Mouse (Mus musculus): ENCODE measurements around the gene Flt4. TPM values are rescaled to one million over a fixed set of nuclear protein-coding genes. Genes with fewer than 3 reads are reported as not detected.
A peak's percentile ranks its signal among the peaks of the same experiment; 100 is the strongest.

Gene Flt4
- polyA plus RNA-seq, 1 experiment = 4.2 TPM

- no peak for DNase-seq (ENCODE audit: low spot score)
Observed at GRCm38 (mm10) chr11:49645677-49646076, 36.6 kb downstream of the Flt4 start.

DNA sequence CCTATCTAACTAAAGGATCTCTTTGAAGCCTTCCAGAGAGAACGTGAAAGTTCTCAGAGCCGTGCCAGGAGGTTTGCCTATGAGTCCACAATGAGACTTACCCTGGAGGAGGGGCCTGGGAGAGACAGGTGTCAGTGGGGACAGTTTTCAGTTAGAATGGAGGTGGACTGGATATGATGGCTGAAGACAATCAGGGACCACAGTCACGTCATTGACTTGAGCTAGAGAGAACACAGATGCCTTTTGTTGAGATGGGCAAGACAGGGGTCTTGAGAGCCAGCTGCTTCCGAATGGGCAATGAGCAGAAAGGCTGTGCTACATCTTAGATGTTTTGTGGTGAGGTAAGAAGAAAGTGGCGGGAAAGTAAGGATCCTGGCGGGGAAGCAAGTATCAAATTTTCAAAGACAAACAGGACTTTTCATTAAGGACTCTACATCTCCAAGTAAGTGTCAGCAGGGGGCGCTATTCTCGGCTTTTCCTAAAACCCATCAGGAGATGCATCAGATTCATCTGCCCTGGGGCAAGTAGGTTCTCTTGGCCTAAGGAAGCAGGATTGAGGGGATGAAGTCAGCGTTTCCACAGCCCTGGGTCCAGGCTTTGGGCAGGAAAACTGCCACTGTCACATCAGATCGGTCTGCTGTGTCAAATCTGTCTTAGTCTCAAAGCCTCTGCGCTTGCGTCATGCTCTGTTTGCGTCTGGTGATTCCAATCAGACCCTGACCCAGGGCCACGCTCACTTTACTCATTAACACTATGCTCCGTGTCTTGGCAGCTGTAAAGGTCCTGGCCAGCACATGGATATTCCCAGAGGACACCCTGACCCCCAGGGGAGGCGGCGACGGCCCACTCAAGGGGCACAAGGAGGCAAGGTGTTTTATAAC, 41.3 kb downstream of the Flt4 start:
- peak; percentile 16 for DNase-seq (ENCODE audit: low spot score)

DNA sequence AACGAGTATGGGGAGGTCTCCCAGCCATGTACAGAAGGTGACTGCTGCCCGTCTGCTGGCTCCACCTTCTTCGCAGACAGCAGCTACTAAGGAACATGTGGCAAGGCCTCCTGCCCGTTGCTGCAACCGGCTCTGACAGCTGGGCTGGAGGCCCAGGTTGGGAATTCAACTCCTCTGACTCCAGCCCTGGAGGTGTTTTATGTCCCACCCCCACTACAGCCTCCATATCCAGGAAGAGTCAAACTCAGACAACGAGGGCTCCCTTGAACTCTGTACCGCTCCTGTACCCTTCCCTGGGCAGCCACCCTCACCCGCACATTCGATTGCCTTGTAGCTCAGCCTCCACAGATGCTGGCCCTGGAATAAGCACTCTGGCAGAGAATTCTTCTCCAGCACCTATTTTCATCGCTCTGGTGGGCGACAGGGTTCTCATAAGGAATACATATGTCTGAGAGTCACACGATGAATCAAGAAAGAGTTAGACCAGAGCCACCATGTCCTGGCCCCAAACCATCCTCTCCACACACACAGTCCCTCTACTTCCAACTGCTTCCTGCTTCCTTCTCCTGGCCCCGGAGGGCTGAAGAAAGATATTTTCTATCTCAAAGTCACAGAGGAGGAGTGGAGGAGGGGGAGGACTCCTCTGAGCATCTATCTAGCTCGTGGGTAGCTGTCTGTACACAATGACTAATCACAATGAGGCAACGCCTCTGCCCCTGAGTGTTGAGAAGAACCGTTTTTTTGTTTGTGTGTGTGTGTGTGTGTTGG, 42.1 kb downstream of the Flt4 start:
- peak; percentile 17 for DNase-seq (ENCODE audit: low spot score)

DNA sequence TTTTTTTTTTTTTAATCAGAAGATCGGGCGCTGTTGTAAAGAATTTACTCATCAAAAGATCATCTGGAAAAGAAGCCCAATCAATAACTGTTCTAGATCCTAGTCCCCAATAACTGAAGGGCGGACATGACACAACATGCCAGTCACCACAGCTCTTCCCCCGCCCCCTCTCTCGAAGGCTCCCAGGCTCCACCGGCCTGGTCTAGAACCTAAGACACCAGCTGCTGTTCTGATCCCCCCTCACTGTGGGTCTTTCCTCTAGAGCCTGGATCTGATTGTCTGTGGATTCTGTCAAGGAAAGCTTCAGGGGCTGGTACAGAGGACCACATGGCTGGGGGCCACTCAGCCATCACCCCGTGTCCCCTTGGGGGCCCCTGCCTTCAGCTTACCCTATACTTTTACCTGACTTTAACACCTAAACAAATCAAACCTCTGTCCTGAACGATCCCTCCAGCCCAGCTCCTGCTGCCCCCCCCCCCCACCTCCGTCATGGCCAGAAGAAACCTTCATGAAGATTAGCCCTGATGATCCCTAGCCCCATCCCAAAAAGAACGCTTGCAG, 42.8 kb downstream of the Flt4 start:
- peak; percentile 2 for DNase-seq (ENCODE audit: low spot score)

GRCm38 (mm10) chr11:49652401-49653078, 43.5 kb downstream of the Flt4 start:
- peak; percentile 71 for DNase-seq (ENCODE audit: low spot score)

- peak; percentile 15 for DNase-seq (ENCODE audit: low spot score)
Observed at GRCm38 (mm10) chr11:49653079-49653408, 44.0 kb downstream of the Flt4 start.

- DNase-seq (ENCODE audit: low spot score) = peak; percentile 12
Observed at GRCm38 (mm10) chr11:49654651-49655050, 45.6 kb downstream of the Flt4 start.

- DNase-seq (ENCODE audit: low spot score) = peak; percentile 6
Observed at GRCm38 (mm10) chr11:49655501-49655900, 46.4 kb downstream of the Flt4 start.

DNA sequence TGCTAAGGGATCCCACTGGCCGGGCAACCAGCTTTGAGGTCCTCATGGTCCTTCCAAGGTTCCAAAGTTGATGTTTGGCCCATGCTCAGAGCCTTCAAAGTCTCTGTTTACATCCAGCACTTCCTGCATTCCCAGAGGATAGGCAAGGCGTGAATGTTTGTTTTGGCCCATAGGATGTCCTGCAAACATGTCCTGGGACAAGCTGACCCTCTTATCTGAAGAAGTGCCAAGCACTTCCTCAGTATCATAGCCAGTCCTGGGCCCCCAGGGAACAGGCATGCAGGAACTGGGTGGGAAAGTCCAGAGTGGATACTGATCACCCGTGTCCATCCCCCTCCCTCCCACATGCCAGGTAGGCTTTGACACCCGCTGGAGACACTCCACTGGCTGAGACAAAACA, 49.0 kb downstream of the Flt4 start:
- DNase-seq (ENCODE audit: low spot score) = no peak

- no peak for DNase-seq (ENCODE audit: low spot score)
Observed at GRCm38 (mm10) chr11:49658791-49659469, 49.9 kb downstream of the Flt4 start.

DNA sequence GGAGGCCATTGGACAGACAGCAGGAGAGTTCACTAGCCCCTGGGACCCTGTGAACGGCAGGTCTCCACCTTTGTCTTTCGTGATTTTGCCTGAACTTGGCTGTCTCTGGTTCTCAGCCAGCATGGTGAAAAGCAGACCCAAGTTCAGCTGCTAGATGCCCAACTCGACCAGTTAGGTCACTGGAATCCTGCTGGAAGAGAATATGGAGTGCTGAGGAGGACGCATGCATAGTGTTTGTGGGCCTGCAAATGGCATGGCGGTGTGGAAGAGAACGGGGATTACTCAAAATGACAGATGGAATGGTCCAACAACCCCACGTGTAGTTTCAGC, 50.4 kb downstream of the Flt4 start:
- DNase-seq (ENCODE audit: low spot score) = no peak

DNA sequence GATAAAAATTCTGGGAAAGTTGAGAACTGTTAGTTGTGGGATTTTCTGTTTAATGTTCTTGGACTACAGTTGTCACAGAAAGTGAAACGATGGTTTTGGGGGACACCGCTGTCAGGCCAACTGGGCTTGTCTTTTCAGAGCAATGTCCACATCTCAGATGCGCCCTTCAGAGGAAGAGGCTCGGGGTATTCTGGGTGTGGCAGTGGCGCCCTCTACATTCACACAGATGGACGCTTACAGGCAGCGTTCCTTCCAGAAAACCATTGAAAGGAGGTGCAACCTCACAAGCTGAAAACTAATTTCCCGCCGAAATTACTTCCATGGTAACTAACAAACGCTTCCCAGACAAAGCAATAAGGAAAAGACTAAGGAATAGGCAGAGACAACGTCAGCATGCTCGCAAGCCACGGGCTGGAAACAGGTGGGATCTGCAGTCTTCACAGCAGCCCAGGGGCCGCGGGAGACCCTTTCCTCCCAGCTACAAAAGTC, 53.3 kb downstream of the Flt4 start:
- no peak for DNase-seq (ENCODE audit: low spot score)

DNA sequence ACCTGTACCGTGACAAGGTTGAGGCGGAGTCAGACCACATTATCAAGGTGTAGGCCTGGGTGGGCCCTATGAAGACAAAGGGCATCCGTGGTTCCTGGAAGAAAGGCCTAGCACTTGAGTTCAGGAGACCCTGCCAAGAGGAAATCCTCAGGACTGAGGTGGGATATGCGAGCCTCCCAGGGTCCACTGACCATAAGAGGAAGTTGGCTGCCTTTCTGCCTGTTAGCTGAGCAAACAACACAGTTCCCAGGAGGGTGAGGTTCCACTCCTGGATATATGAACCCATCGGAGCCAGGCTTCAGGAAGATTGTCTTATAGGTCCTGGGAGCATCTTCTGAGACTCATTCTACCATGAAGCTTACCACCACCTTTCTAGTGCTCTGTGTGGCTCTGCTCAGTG, 54.2 kb downstream of the Flt4 start, which contains the start of gene Scgb3a1:
Gene Scgb3a1 (plus strand): TSS at position 301 of the 400 bp plus-strand sequence.
- no peak for DNase-seq (ENCODE audit: low spot score)

DNA sequence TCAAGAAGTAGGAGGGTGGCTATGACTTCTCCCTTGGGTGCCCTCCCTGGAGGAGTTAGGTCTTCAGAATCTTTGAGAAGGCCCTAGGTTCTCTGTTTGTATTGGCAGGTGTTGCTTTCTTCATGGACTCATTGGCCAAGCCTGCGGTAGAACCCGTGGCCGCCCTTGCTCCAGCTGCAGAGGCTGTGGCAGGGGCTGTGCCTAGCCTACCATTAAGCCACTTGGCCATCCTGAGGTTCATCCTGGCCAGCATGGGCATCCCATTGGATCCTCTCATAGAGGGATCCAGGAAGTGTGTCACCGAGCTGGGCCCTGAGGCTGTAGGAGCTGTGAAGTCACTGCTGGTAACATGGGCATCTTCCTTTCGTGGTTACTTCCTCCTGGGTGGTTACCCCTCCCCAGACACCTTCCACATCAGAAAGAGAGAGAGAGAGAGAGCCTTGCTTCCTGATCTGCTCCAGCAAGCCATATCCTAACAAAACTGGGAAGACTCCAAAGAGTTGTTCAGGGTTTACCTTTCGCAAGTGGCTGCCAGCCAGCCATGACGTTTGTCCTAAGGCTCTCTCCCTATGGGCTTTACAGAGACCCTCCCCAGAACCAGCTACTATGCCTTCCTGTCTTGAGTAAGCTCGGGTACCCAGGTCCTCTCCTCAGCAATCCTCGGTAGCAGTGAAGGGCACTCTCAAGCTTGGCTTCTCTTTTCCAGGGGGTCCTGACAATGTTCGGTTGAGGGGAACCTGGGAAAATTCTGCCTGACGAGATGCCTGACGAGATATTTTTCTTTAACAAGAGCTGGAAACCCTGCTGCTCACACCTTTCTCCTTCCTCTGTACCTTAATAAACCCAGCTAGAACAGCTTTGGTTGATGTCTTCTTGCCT, 55.4 kb downstream of the Flt4 start:
- DNase-seq (ENCODE audit: low spot score) = no peak

- DNase-seq (ENCODE audit: low spot score) = no peak
Observed at GRCm38 (mm10) chr11:49665462-49665861, 56.4 kb downstream of the Flt4 start.

- DNase-seq (ENCODE audit: low spot score) = no peak
Observed at GRCm38 (mm10) chr11:49673433-49673832, 64.4 kb downstream of the Flt4 start.

- DNase-seq (ENCODE audit: low spot score) = no peak
Observed at GRCm38 (mm10) chr11:49684237-49684973, 75.3 kb downstream of the Flt4 start.

GRCm38 (mm10) chr11:49695013-49695412, 86.0 kb downstream of the Flt4 start:
- DNase-seq (ENCODE audit: low spot score) = no peak

GRCm38 (mm10) chr11:49695695-49696094, 86.6 kb downstream of the Flt4 start:
- DNase-seq (ENCODE audit: low spot score) = no peak

GRCm38 (mm10) chr11:49696472-49696871, 87.4 kb downstream of the Flt4 start:
- no peak for DNase-seq (ENCODE audit: low spot score)
